Mouse (Mus musculus) brain, embryonic 14.5 days (tissue): ENCODE measurements around the gene Pde3b. TPM values are rescaled to one million over a fixed set of nuclear protein-coding genes. Genes with fewer than 3 reads are reported as not detected.
A peak's percentile ranks its signal among the peaks of the same experiment; 100 is the strongest.
"Not testable (repeated sequence)": the region's sequence is repeated elsewhere in the genome, so short reads cannot be mapped to it uniquely, and the experiment has no call there.

Source experiments
- DNase-seq: peaks from one replicate; pipeline ENCODE4 v3.0.0-alpha.2; 2011; ENCODE audit warnings: low read depth
- CTCF ChIP-seq: fragments of 200-500 bp; IDR thresholded peaks from 2 replicates; pipeline ENCODE4 v1.5.1; 2012; ENCODE audit warnings: inconsistent platforms, mild to moderate bottlenecking, moderate library complexity, borderline replicate concordance; ENCODE audit not compliant: insufficient read depth, insufficient read length; ENCODE audit errors: extremely low read depth
- POLR2A ChIP-seq: fragments of 200-500 bp; IDR thresholded peaks from 2 replicates; pipeline ENCODE4 v1.6.1; 2012; ENCODE audit warnings: mild to moderate bottlenecking, inconsistent platforms, borderline replicate concordance; ENCODE audit not compliant: poor library complexity, insufficient read depth, insufficient read length, severe bottlenecking; ENCODE audit errors: extremely low read depth
- polyA plus RNA-seq: library from polyadenylated mRNA; depleted of rRNA; stranded (reverse); fragments of >200 nt; gene quantifications from 2 replicates; pipeline ENCODE4 v1.2.3, GENCODE M21; 2012

The Pde3b gene
- polyA plus RNA-seq, 1 experiment, result 10.5 TPM

- DNase-seq, result no peak
- TF ChIP-seq POLR2A (no peak), CTCF (no peak)
These were observed 65.3 kb downstream of the Pde3b start for GRCm38 (mm10) chr7:114480196-114480989.

- DNase-seq, result no peak
- TF ChIP-seq CTCF, result no peak
These were observed 65.9 kb downstream of the Pde3b start for GRCm38 (mm10) chr7:114481008-114481407.

- DNase-seq, result no peak
- no peak for TF ChIP-seq POLR2A
- no peak for TF ChIP-seq CTCF
These were observed 66.4 kb downstream of the Pde3b start for GRCm38 (mm10) chr7:114481429-114481931.

- no peak for DNase-seq
- TF ChIP-seq POLR2A, result no peak
- no peak for TF ChIP-seq CTCF
These were observed 77.5 kb downstream of the Pde3b start for GRCm38 (mm10) chr7:114492540-114492939.

GRCm38 (mm10) chr7:114494033-114494432 lies 79.0 kb downstream of the Pde3b start:
- TF ChIP-seq CTCF (no peak), POLR2A (no peak)
- DNase-seq, result no peak

- DNase-seq, result peak; percentile 25
- TF ChIP-seq CTCF, result no peak
- no peak for TF ChIP-seq POLR2A
These were observed 84.2 kb downstream of the Pde3b start for GRCm38 (mm10) chr7:114499293-114499692.

GRCm38 (mm10) chr7:114508879-114509278 lies 93.8 kb downstream of the Pde3b start:
- no peak for DNase-seq
- TF ChIP-seq CTCF (no peak), POLR2A (no peak)

GRCm38 (mm10) chr7:114520122-114520521 lies 105.0 kb downstream of the Pde3b start:
- TF ChIP-seq POLR2A, result no peak
- TF ChIP-seq CTCF, result no peak
- DNase-seq, result no peak

- no peak for TF ChIP-seq POLR2A
- TF ChIP-seq CTCF, result no peak
- DNase-seq, result no peak
These were observed 111.2 kb downstream of the Pde3b start for GRCm38 (mm10) chr7:114526245-114526644.

- TF ChIP-seq CTCF (no peak), POLR2A (no peak)
- DNase-seq, result no peak
These were observed 121.1 kb downstream of the Pde3b start for GRCm38 (mm10) chr7:114536179-114536578.

GRCm38 (mm10) chr7:114562531-114563241 lies 147.6 kb downstream of the Pde3b start, which contains the start of gene Cyp2r1:
Cyp2r1 (minus strand) TSS chr7:114562972.
- peak; percentile 15; the same call in 1 of the 2 replicates for TF ChIP-seq CTCF
- no peak for TF ChIP-seq POLR2A
- DNase-seq, result peak; percentile 98

GRCm38 (mm10) chr7:114573866-114574265 lies 158.8 kb downstream of the Pde3b start:
- not testable (repeated sequence) for DNase-seq

GRCm38 (mm10) chr7:114576931-114577330 lies 161.8 kb downstream of the Pde3b start:
- TF ChIP-seq CTCF (no peak), POLR2A (no peak)
- no peak for DNase-seq
